Mouse (Mus musculus): Measurements from ENCODE around the gene Unc50. TPM values are rescaled to one million over a fixed set of nuclear protein-coding genes. Genes with fewer than 3 reads are reported as not detected.

The Unc50 gene
- polyA plus RNA-seq, 1 experiment from 2014 or later: 81.4 TPM

Other genes with a start within 250 kb of the Unc50 start
- gene Cnga3, start 215.7 kb upstream of the Unc50 start, polyA plus RNA-seq (2015; fragmentation: Nextera tagmentation; extraction: Ambion mirVana): 0.04 and 0.06 TPM in 2 replicates
- gene Inpp4a, start 130.3 kb upstream of the Unc50 start, polyA plus RNA-seq (2015; fragmentation: Nextera tagmentation; extraction: Ambion mirVana): 13.9 and 15.6 TPM in 2 replicates
- 54.0 and 59.2 TPM in 2 replicates for gene Coa5, start within 50 bp of the Unc50 start, polyA plus RNA-seq (2015; fragmentation: Nextera tagmentation; extraction: Ambion mirVana)
- gene Mgat4a, start 110.9 kb downstream of the Unc50 start, polyA plus RNA-seq (2015; fragmentation: Nextera tagmentation; extraction: Ambion mirVana): 3.8 and 4.7 TPM in 2 replicates